Mouse (Mus musculus) liver, embryonic 13.5 days (tissue): ENCODE results near the gene Gp9. TPM values are rescaled to one million over a fixed set of nuclear protein-coding genes. Genes with fewer than 3 reads are reported as not detected.
"Not testable (repeated sequence)": the region's sequence is repeated elsewhere in the genome, so short reads cannot be mapped to it uniquely, and the experiment has no call there.

Experiments used
- ATAC-seq: fragments of 200-750 bp; cut with Nextera tagmentation; 2 replicates; pipeline ENCODE4 v1.8.0; 2017; ENCODE audit warnings: low read depth, mild to moderate bottlenecking, moderate number of reproducible peaks, moderate library complexity
- DNase-seq: peaks from one replicate; pipeline ENCODE4 v3.0.0; 2022
- H3K27ac ChIP-seq: fragments of 300-500 bp; sonication (generic); 2 replicates; pipeline ENCODE4 v1.5.1; 2015; ENCODE audit warnings: moderate library complexity, mild to moderate bottlenecking, inconsistent platforms
- H3K27me3 ChIP-seq: fragments of 300-500 bp; sonication (generic); 2 replicates; pipeline ENCODE4 v1.6.1; 2015; ENCODE audit warnings: mild to moderate bottlenecking, inconsistent platforms
- H3K36me3 ChIP-seq: fragments of 300-500 bp; sonication (generic); 2 replicates; pipeline ENCODE4 v1.6.1; 2015; ENCODE audit warnings: mild to moderate bottlenecking, inconsistent platforms
- H3K4me1 ChIP-seq: fragments of 300-500 bp; sonication (generic); replicated peaks from 2 replicates; pipeline ENCODE4 v1.6.1; 2015; ENCODE audit warnings: inconsistent platforms
- H3K4me2 ChIP-seq: fragments of 300-500 bp; sonication (generic); 2 replicates; pipeline ENCODE4 v1.6.1; 2015; ENCODE audit warnings: inconsistent platforms, mild to moderate bottlenecking, moderate library complexity
- H3K4me3 ChIP-seq: fragments of 300-500 bp; sonication (generic); replicated peaks from 2 replicates; pipeline ENCODE4 v1.5.1; 2015; ENCODE audit warnings: mild to moderate bottlenecking, inconsistent platforms
- H3K9ac ChIP-seq: fragments of 300-500 bp; sonication (generic); 2 replicates; pipeline ENCODE4 v1.6.1; 2015; ENCODE audit warnings: mild to moderate bottlenecking, inconsistent platforms
- H3K9me3 ChIP-seq: fragments of 300-500 bp; sonication (generic); replicated peaks from 2 replicates; pipeline ENCODE4 v1.6.1; 2016; ENCODE audit warnings: inconsistent platforms
- WGBS: fragments of 180-500 bp; shearing (Covaris S2); methylation state at CpG from one replicate; pipeline ENCODE4 v1.1.7; 2015; ENCODE audit not compliant: insufficient replicate concordance; 5-methylcytosine and 5-hydroxymethylcytosine counted together
- polyA plus RNA-seq: library from polyadenylated mRNA; unstranded; fragments of >200 nt; fragmentation: Nextera tagmentation; extraction: Ambion mirVana; gene quantifications from 2 replicates; pipeline ENCODE4 v1.2.1, GENCODE M21; 2015

Gene Gp9
- polyA plus RNA-seq, 1 experiment from 2014 or later = 35.6 TPM

DNA sequence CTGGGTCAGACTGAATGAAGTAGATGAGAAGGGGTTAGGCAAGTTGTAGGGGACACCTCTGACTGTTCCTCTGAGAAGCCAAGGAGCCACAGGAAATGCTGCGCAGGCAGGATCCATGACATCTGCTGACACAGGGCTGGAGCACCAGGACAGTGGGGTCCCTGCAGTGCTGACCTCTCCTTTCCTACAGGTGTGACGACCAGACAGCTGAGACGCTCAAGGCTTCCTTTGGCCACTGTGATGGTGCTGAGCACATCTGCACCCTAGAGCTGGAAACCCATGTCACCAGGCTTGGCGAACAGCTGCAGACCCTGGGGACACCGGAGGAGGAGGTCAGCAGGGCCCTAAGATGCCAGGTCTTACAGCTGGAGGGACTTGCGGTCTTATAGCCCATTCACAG, 26.3 kb upstream of the Gp9 start:
- no peaks in the 10 kb centered on the region for H3K9me3 ChIP-seq
- H3K27me3 ChIP-seq = peaks cover 6% of the 10 kb centered on the region; the same call in 1 of the 2 replicates
- no peaks in the 10 kb centered on the region for H3K36me3 ChIP-seq
- DNase-seq (no peak), ATAC-seq (no peak)
- H3K4me2 ChIP-seq = no peak overlapping the region
- peaks cover 48% of the 10 kb centered on the region for H3K4me1 ChIP-seq
- 70% methylated on average over 6 of the region's 6 CpGs for WGBS
- H3K9ac ChIP-seq = no peak overlapping the region
- no peak overlapping the region for H3K27ac ChIP-seq
- H3K4me3 ChIP-seq = no peak overlapping the region

DNA sequence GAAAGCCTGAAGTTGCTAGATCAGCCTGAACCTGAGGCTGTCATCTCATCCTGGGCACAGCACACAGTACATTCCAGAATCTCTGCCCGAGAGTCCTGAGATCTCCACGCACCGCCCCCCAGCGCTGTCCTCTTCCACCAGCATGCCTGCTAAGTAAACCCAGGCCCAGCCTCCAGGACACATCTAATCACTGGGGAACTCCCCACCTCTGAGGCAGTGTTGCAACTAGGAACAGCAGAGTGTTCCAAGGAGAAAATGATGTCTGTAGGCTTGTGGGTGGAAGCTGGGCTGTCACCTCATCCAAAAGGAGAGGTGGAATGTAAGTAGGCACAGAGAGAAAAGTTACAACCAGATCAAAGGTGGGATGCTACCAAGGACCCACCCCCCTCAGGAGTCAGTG, 22.7 kb upstream of the Gp9 start:
- DNase-seq (no peak), ATAC-seq (no peak)
- H3K4me3 ChIP-seq = no peak overlapping the region
- H3K9ac ChIP-seq = no peak overlapping the region
- peaks cover 6% of the 10 kb centered on the region; the same call in 1 of the 2 replicates for H3K27me3 ChIP-seq
- H3K4me2 ChIP-seq = no peak overlapping the region
- peaks cover 18% of the 10 kb centered on the region for H3K4me1 ChIP-seq
- 86% methylated on average over 4 of the region's 4 CpGs for WGBS
- no peaks in the 10 kb centered on the region for H3K36me3 ChIP-seq
- no peak overlapping the region for H3K27ac ChIP-seq
- H3K9me3 ChIP-seq = no peaks in the 10 kb centered on the region

DNA sequence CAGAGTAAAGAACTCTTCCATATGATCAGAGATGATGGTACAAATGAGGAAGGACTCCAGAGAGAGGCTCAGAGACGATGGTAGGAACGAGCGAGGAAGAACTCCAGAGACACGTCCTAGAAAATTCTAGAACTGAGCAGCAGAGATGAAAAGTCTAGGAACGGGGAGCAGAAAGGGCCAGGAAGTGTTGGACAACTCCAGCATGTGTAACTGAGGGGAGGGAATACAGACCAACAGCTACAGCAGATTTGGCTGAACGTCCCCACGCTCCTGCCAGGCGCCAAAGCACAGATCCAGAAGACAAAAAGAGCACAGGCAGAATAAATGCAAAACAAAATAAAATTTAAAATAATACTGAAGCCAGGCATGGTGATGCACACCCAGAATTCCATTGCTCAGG, 21.0 kb upstream of the Gp9 start:
- H3K9ac ChIP-seq = no peak overlapping the region
- H3K27me3 ChIP-seq = no peaks in the 10 kb centered on the region
- H3K4me2 ChIP-seq = no peak overlapping the region
- 81% methylated on average over 8 of the region's 8 CpGs for WGBS
- H3K4me3 ChIP-seq = no peak overlapping the region
- DNase-seq (no peak), ATAC-seq (no peak)
- no peaks in the 10 kb centered on the region for H3K9me3 ChIP-seq
- H3K36me3 ChIP-seq = no peaks in the 10 kb centered on the region
- H3K27ac ChIP-seq = no peak overlapping the region
- peaks cover 26% of the 10 kb centered on the region for H3K4me1 ChIP-seq

DNA sequence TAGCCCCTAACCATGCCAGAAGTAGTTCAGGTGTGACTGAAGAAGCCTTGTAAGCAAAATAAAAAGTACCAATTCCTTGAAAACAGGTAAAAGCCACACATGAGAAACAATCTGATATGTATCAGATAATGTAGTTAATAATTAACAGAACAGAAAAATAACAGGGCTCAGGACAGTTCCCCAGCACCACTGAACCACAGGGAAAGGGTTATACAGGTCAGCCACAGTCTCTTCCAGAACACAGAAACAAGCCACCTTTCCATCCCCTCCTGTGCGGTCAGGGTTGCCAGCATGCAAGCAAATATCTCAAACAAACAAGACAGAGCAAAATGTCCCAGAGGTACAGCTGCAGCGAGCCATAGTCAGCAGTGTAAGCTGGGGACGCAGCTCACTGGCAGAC, 18.5 kb upstream of the Gp9 start:
- Histone ChIP-seq H3K27ac (peak overlapping the region; percentile 53; the same call in 1 of the 2 replicates), H3K4me3 (no peak overlapping the region), H3K27me3 (no peaks in the 10 kb centered on the region), H3K4me1 (peaks cover 42% of the 10 kb centered on the region), H3K36me3 (no peaks in the 10 kb centered on the region), H3K9me3 (peaks cover 3% of the 10 kb centered on the region), H3K4me2 (no peak overlapping the region), H3K9ac (no peak overlapping the region)
- 68% methylated on average over 3 of the region's 3 CpGs for WGBS
- no peak for ATAC-seq
- no peak for DNase-seq

DNA sequence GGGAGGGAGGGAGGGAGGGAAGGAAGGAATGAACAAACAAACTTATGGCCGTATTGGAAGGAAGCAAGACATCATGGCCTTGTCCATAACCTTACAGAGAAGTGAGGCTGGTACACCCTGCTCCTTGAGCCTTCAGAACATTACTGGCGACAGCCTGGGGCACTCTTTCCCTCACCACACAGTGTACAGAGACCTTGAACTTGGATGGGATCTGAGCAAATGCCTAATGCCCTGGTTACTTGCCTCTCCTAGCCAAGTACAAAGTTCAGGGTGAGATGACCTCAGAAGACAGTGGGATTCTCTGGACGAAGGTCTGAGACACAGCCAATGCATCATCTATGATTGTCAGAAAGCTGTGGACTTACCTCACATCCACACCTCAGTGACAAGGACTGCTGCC, 18.0 kb upstream of the Gp9 start:
- Histone ChIP-seq H3K4me1 (peaks cover 40% of the 10 kb centered on the region), H3K4me2 (no peak overlapping the region), H3K36me3 (no peaks in the 10 kb centered on the region), H3K27me3 (no peaks in the 10 kb centered on the region), H3K9ac (no peak overlapping the region), H3K4me3 (no peak overlapping the region), H3K27ac (peak overlapping the region; percentile 53), H3K9me3 (peaks cover 3% of the 10 kb centered on the region)
- ATAC-seq (no peak), DNase-seq (no peak)
- 48% methylated on average over 3 of the region's 3 CpGs for WGBS

DNA sequence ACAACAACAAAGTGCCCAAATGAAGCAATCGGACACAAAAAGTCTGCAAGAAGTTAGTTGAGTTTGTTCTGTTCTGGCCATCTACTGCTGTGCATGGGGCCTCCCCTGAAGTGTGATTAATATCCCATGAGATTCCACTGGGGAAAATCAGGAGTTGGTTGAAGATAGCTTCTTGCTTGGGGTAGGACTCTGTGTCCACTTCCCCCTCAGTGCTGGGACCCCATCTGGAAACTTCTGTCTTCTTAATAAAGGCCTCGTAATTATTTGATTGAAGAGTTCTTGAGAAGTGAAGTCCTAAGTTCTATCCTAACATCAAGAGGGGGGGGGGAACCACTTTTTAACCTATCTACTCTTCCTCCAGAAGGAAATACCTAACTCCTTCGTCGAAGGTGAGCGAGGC, 15.7 kb upstream of the Gp9 start:
- 84% methylated on average over 5 of the region's 5 CpGs for WGBS
- DNase-seq (no peak), ATAC-seq (no peak)
- Histone ChIP-seq H3K9ac (peak overlapping the region; percentile 64; the same call in 1 of the 2 replicates), H3K4me1 (peaks cover 39% of the 10 kb centered on the region), H3K36me3 (no peaks in the 10 kb centered on the region), H3K27ac (peak overlapping the region; percentile 92), H3K27me3 (no peaks in the 10 kb centered on the region), H3K4me3 (no peak overlapping the region), H3K9me3 (peaks cover 3% of the 10 kb centered on the region), H3K4me2 (no peak overlapping the region)

DNA sequence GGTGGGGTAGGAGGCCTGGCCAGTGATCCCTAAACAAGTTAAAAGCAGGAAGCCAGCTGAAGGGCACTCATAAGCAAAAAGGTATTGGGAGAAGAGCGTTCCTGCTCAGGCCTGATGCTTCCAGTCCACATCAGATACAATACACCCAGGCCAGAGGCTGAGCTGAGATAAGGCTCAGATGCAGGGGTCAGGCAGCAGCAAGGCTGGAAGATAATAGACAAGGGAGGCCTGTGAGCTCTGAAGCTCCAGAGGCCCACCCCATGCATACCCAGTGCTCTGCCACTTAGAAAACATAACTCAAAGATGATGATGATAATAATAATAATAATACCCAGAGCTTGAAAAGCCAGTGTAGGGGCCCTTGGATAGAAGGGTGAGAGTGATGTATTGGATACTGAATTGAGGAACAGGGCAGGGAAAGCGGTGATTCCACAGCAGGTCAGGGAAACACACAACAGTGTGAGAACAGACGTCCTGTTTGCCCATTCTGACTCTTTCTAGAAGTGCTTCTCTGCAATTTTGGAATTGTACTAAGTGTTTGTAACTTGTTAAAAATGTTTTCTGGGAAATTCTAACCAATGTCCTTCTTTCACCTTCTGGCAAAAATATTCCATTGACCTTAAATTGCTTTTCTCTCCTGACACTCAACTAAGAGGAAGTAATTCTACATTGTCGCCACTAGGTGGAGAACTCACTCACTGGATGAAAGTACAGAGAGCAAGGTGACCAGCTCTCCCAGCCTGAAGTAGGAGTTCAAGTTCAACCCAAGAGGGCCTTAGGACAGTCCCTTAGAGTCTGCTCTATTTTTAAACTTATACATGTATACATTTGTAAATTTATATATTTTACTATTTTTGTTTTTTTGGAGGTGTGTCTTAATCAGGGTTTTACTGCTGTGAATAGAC, 14.2 kb upstream of the Gp9 start:
- peaks cover 39% of the 10 kb centered on the region for H3K4me1 ChIP-seq
- peak overlapping the region; percentile 92 for H3K27ac ChIP-seq
- no peaks in the 10 kb centered on the region for H3K36me3 ChIP-seq
- H3K4me3 ChIP-seq = 0 out of 2 replicates have a peak overlapping the region, but pooled peaks have one; percentile 1
- H3K9me3 ChIP-seq = peaks cover 3% of the 10 kb centered on the region
- DNase-seq (peak; percentile 80), ATAC-seq (peak; percentile 99)
- H3K27me3 ChIP-seq = no peaks in the 10 kb centered on the region
- H3K9ac ChIP-seq = peak overlapping the region; percentile 64
- 40% methylated on average over 4 of the region's 4 CpGs for WGBS
- H3K4me2 ChIP-seq = peak overlapping the region; percentile 40

DNA sequence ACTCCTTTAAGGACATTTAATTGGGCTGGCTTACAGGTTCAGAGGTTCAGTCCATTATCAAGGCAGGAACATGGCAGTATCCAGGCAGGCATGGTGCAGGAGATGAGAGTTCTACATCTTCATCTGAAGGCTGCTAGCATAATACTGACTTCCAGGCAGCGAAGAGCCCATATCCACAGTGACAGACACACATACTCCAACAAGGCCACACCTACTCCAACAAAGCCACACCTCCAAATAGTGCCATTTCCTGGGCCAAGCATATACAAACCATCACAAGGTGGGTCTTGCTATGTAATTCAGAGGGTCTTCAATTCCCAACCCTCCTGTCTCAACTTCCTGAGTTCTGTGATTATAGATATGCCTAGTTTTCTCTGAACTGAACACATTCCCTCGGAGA, 13.6 kb upstream of the Gp9 start:
- H3K36me3 ChIP-seq, H3K4me3 ChIP-seq, ATAC-seq, H3K9ac ChIP-seq, H3K4me2 ChIP-seq, H3K9me3 ChIP-seq, DNase-seq, H3K27me3 ChIP-seq: not testable (repeated sequence)
- H3K4me1 ChIP-seq = peaks cover 39% of the 10 kb centered on the region
- H3K27ac ChIP-seq = peak overlapping the region; percentile 40; the same call in 1 of the 2 replicates
- 92% methylated on average over 2 of the region's 2 CpGs for WGBS

DNA sequence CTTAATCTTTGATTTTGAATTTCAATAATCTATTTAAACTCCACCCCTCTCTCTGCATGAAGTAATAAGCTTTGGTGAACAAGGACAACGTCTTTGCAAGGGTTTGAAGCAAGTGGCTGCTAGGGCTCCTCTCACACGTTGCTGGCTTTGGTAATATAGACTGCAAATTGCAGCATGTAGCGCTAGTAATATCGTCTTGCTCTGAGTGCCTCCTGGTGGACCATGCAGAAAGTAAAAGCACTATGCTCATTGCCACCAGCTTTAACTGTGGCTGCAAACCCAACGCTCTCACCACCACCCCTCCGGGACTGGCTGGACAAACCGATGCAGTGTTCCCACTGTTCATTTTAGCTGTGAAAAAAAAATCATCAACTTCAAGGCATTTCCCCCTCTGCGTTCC, 7.2 kb upstream of the Gp9 start:
- ATAC-seq (peak; percentile 52; the same call in 1 of the 2 replicates), DNase-seq (no peak)
- H3K9ac ChIP-seq = no peak overlapping the region
- no peak overlapping the region for H3K27ac ChIP-seq
- peaks cover 1% of the 10 kb centered on the region for H3K4me1 ChIP-seq
- H3K27me3 ChIP-seq = 0 out of 2 replicates have a peak, but pooled peaks cover 2% of the 10 kb centered on the region
- no peak overlapping the region for H3K4me3 ChIP-seq
- no peaks in the 10 kb centered on the region for H3K9me3 ChIP-seq
- no peaks in the 10 kb centered on the region for H3K36me3 ChIP-seq
- WGBS = 42% methylated on average over 8 of the region's 8 CpGs
- no peak overlapping the region for H3K4me2 ChIP-seq

DNA sequence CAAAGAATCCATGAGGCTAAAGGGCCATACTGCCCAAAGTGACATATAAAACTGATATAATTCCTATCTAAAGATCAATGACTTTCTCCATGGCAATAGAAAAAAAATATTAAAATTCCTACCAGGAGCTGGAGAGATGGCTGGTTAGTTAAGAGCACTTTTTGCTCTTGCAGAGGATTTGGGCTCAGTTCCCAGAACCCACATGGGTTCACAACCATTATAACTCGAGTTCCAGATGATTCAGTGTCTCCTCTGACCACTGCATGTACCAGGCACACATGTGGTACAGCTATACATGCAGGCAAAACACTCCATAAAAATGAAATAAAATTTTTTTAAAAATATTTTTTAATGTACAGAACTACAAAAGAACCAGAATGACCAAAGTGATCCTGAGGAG, 3.4 kb upstream of the Gp9 start:
- Histone ChIP-seq H3K36me3 (peaks cover 6% of the 10 kb centered on the region), H3K4me1 (peaks cover 40% of the 10 kb centered on the region), H3K27ac (no peak overlapping the region), H3K4me3 (no peak overlapping the region), H3K9ac (no peak overlapping the region), H3K4me2 (no peak overlapping the region), H3K27me3 (0 out of 2 replicates have a peak, but pooled peaks cover 2% of the 10 kb centered on the region), H3K9me3 (no peaks in the 10 kb centered on the region)
- 33% methylated on average over 1 of the region's 1 CpGs for WGBS
- DNase-seq (no peak), ATAC-seq (no peak)

DNA sequence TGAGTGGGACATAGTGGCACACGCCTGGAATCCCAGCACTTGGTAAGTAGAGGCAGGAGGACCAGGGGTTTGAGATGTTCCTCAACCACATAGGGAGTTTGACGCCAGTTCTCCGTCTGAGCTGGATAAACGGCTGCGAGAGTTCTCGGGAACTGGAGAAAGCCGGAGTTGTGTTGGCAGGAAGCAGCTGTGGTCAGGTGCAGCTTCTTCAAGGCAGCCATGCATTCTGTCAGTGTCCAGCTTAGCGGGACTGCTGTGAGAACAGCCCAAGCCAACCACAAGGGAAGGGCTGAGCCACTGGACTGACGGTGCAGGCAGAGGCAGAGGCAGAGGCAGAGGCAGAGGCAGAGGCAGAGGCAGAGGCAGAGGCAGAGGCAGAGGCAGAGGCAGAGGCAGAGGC, 3.0 kb upstream of the Gp9 start:
- H3K27me3 ChIP-seq = 0 out of 2 replicates have a peak, but pooled peaks cover 2% of the 10 kb centered on the region
- H3K9me3 ChIP-seq = no peaks in the 10 kb centered on the region
- H3K4me3 ChIP-seq = no peak overlapping the region
- 48% methylated on average over 9 of the region's 9 CpGs for WGBS
- H3K4me2 ChIP-seq = no peak overlapping the region
- no peak overlapping the region for H3K9ac ChIP-seq
- no peak overlapping the region for H3K27ac ChIP-seq
- H3K36me3 ChIP-seq = peaks cover 6% of the 10 kb centered on the region
- H3K4me1 ChIP-seq = peaks cover 43% of the 10 kb centered on the region
- ATAC-seq = no peak
- DNase-seq = no peak
